Mouse (Mus musculus): ENCODE measurements around the gene Pld4. TPM values are rescaled to one million over a fixed set of nuclear protein-coding genes. Genes with fewer than 3 reads are reported as not detected.

Pld4 gene
- total and polyA plus RNA-seq, 3 experiments, result 112 to 226 (median 149) TPM

DNA sequence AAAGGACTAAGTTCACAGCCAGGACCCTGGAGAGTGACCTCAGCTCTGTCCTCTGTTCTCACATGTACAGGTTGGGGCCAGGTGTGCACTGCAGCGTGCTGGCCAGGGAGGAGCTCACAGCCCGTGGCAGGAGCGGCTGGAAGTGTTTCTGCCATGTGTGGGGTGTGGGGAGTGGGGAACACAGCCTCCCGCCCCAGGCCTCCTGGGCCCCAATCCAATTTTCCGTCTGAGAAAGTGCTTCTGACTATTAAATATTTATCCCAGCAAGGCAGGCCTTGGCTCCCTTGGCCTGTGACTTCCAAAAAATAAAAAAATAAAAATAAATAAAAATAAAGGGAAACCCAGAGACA lies 37.9 kb downstream of the Pld4 start:
- no peak for DNase-seq (ENCODE audit: extremely low read depth)
- H3K4me2 ChIP-seq (ENCODE audit: insufficient read depth, low read depth, poor library complexity, severe bottlenecking), result peak overlapping the region; percentile 26; the same call in 1 of the 2 replicates
- H3K9me3 ChIP-seq (replicated peaks; ENCODE audit: low read length), result no peaks in the 10 kb centered on the region
- H3K4me3 ChIP-seq (replicated peaks in 1 of 3; ENCODE audit: low read depth in 2 of 3, low read length in 2 of 3, poor library complexity in 1 of 3), result peak overlapping the region in 1 of 3 experiments; percentile 7
- dilution Hi-C loops (cut with MboI; ENCODE audit: extremely low pct_ligation_motif_present, extremely low pct_unique_long_range_greater_than_20kb, low sequenced_read_pairs), result no loop called here
- no peaks in the 10 kb centered on the region for H3K27me3 ChIP-seq (replicated peaks)
- H3K36me3 ChIP-seq (replicated peaks in 1 of 2; ENCODE audit: control insufficient read depth in 1 of 2, insufficient read depth in 1 of 2, low read length in 1 of 2), result no peaks in the 10 kb centered on the region
- peak overlapping the region; percentile 40 for H3K9ac ChIP-seq (ENCODE audit: insufficient read depth, low read depth)
- no peak for TF ChIP-seq CHD1 (IDR thresholded peaks at IDR 0.05; ENCODE audit: low read depth, low read length)
- TF ChIP-seq POLR2A (IDR thresholded peaks at IDR 0.05; ENCODE audit: low read depth, low read length), result no peak
- peaks cover 36 to 75% of the 10 kb centered on the region in 2 experiments for H3K4me1 ChIP-seq (ENCODE audit: control insufficient read depth in 1 of 2, insufficient read depth in 2 of 2)
- H3K79me2 ChIP-seq (replicated peaks; ENCODE audit: control insufficient read depth, extremely low read depth, insufficient read depth, poor library complexity, severe bottlenecking), result peaks cover 8% of the 10 kb centered on the region; the same call in 1 of the 2 replicates
- in situ Hi-C loops (cut with MboI; ENCODE audit: low pct_ligation_motif_present, low pct_unique_long_range_greater_than_20kb, low sequenced_read_pairs), result loop anchor here (5.0 kb wide), 1 partner anchor 41 kb away; no protein-coding TSS in a partner anchor
- peak overlapping the region; percentile 98 for H3K27ac ChIP-seq (ENCODE audit: insufficient read depth, low read depth)

DNA sequence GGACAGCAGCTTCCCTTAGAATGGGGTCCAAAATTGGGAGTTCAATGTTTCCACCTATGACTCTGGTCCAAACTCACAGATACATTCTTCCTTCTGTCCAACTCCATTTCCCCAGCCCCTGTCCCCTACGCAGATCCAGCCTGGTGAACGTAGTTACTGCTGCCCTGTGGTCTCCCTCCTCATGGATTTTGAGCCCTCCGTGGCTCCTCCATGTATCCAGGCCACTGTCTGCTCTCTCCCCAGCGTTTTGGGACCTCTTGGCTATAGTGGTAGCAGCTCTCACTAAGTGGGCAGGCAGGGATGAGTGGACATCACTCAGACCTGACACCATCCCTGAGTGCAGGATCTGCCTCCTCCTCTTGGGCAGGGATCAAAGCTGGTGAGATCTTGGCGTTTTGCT lies 38.3 kb downstream of the Pld4 start:
- no peak for TF ChIP-seq USF1 (IDR thresholded peaks at IDR 0.05; ENCODE audit: low read depth, low read length)
- TF ChIP-seq MAFK (IDR thresholded peaks at IDR 0.05; ENCODE audit: insufficient replicate concordance, low read length), result no peak
- no peak for TF ChIP-seq NRF1 (IDR thresholded peaks at IDR 0.05; ENCODE audit: low read depth, low read length)
- TF ChIP-seq RAD21 (IDR thresholded peaks at IDR 0.05; ENCODE audit: low read depth, low read length), result no peak
- Histone ChIP-seq H3K4me1 (ENCODE audit: control insufficient read depth in 1 of 2, insufficient read depth in 2 of 2) (peaks cover 34 to 71% of the 10 kb centered on the region in 2 experiments), H3K27me3 (replicated peaks) (no peaks in the 10 kb centered on the region), H3K9ac (ENCODE audit: insufficient read depth, low read depth) (no peak overlapping the region), H3K4me2 (ENCODE audit: insufficient read depth, low read depth, poor library complexity, severe bottlenecking) (no peak overlapping the region), H3K9me3 (replicated peaks; ENCODE audit: low read length) (no peaks in the 10 kb centered on the region), H3K4me3 (replicated peaks in 1 of 3; ENCODE audit: low read depth in 2 of 3, low read length in 2 of 3, poor library complexity in 1 of 3) (no peak overlapping the region), H3K36me3 (replicated peaks in 1 of 2; ENCODE audit: control insufficient read depth in 1 of 2, insufficient read depth in 1 of 2, low read length in 1 of 2) (no peaks in the 10 kb centered on the region), H3K79me2 (replicated peaks; ENCODE audit: control insufficient read depth, extremely low read depth, insufficient read depth, poor library complexity, severe bottlenecking) (peaks cover 7% of the 10 kb centered on the region; the same call in 1 of the 2 replicates), H3K27ac (ENCODE audit: insufficient read depth, low read depth) (peak overlapping the region; percentile 49)
- dilution Hi-C loops (cut with MboI; ENCODE audit: extremely low pct_ligation_motif_present, extremely low pct_unique_long_range_greater_than_20kb, low sequenced_read_pairs) (no loop called here), in situ Hi-C loops (cut with MboI; ENCODE audit: low pct_ligation_motif_present, low pct_unique_long_range_greater_than_20kb, low sequenced_read_pairs) (loop anchor here (5.0 kb wide), 1 partner anchor 41 kb away; no protein-coding TSS in a partner anchor)
- no peak for DNase-seq (ENCODE audit: extremely low read depth)

DNA sequence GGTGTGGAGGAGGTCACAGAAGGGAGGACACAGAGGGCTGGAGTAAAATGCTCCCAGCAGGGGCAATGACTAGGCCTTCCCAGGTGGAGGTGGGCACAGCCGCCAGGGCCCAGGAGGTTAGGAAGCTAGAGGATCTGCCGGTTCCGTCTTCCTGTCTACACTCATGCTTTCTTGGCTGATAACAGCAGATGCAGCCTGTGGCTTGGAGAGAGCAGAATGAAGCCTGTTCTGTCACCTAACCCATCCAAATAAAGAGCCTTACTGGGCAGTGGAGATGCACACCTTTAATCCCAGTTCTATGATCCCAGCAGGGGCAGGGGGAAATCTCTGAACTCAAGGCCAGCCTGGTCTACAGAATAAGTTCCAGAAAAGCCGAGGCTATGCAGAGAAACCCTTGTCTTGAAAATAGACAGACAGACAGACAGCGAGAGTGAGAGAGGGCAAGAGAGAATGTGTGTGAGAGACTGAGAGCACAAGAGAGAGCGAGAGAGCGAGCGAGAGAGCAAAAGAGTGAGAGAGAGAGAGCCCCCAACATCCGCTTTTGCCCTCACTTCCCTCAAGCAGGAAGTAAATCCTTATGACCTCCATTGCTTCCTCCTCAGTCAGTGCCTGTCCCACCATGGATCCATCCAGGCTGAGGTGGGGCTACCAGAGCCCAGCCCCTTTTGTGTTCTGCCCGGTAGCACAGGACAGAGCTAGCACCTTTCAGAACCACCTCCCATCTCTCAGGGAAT lies 38.9 kb downstream of the Pld4 start:
- H3K79me2 ChIP-seq (replicated peaks; ENCODE audit: control insufficient read depth, extremely low read depth, insufficient read depth, poor library complexity, severe bottlenecking), result peaks cover 7% of the 10 kb centered on the region; the same call in 1 of the 2 replicates
- peak overlapping the region; percentile 49 for H3K27ac ChIP-seq (ENCODE audit: insufficient read depth, low read depth)
- in situ Hi-C loops (cut with MboI; ENCODE audit: low pct_ligation_motif_present, low pct_unique_long_range_greater_than_20kb, low sequenced_read_pairs), result loop anchor here (5.0 kb wide), 1 partner anchor 42 kb away; no protein-coding TSS in a partner anchor
- no peak for DNase-seq (ENCODE audit: extremely low read depth)
- no peak overlapping the region for H3K4me2 ChIP-seq (ENCODE audit: insufficient read depth, low read depth, poor library complexity, severe bottlenecking)
- no peaks in the 10 kb centered on the region for H3K27me3 ChIP-seq (replicated peaks)
- H3K36me3 ChIP-seq (replicated peaks in 1 of 2; ENCODE audit: control insufficient read depth in 1 of 2, insufficient read depth in 1 of 2, low read length in 1 of 2), result no peaks in the 10 kb centered on the region
- dilution Hi-C loops (cut with MboI; ENCODE audit: extremely low pct_ligation_motif_present, extremely low pct_unique_long_range_greater_than_20kb, low sequenced_read_pairs), result no loop called here
- H3K9me3 ChIP-seq (replicated peaks; ENCODE audit: low read length), result no peaks in the 10 kb centered on the region
- H3K4me1 ChIP-seq (ENCODE audit: control insufficient read depth in 1 of 2, insufficient read depth in 2 of 2), result peaks cover 38 to 64% of the 10 kb centered on the region in 2 experiments
- no peak overlapping the region for H3K9ac ChIP-seq (ENCODE audit: insufficient read depth, low read depth)
- no peak overlapping the region for H3K4me3 ChIP-seq (replicated peaks in 1 of 3; ENCODE audit: low read depth in 2 of 3, low read length in 2 of 3, poor library complexity in 1 of 3)
- TF ChIP-seq RCOR1 (conservative IDR thresholded peaks at IDR 0.05; ENCODE audit: low read depth, low read length) (no peak), SIN3A (IDR thresholded peaks at IDR 0.05; ENCODE audit: low read length) (no peak), POLR2AphosphoS2 (IDR thresholded peaks at IDR 0.05; ENCODE audit: low read depth, low read length) (no peak), EP300 (IDR thresholded peaks at IDR 0.05; ENCODE audit: low read length) (no peak), E2F4 (IDR thresholded peaks at IDR 0.05; ENCODE audit: insufficient replicate concordance, low read depth, low read length) (no peak)
